Mouse (Mus musculus): ENCODE measurements around the gene Mras.

Gene Mras

GRCm38 (mm10) chr9:99437031-99437764 is at the start of gene Mras:
Mras (minus strand) TSS chr9:99437381.
- no peak for DNase-seq (ENCODE audit: low read depth, low spot score)

- no peak for DNase-seq (ENCODE audit: low read depth, low spot score)
Observed at GRCm38 (mm10) chr9:99485144-99485543, 48.0 kb upstream of the Mras start.

DNA sequence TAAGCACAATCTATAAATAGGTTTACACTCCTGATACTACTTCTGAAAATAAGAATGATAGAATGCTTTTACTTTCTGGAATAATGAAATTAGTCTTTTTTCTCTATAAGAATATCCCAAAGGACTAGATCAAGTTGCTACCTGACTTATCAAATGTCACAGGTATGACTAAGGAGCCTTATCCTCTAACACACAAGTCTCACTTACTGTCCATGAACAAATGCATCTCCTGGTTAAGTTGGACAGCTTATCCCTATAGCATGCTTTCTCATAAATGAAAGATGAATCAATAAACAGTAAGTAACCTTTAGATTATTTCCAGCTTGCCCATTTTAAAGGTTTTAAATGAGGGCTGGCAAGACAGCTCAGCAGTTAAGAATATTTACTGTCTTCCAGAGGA is 47.5 kb upstream of the Mras start:
- no peak for DNase-seq (ENCODE audit: low read depth, low spot score)

- DNase-seq (ENCODE audit: low read depth, low spot score): no peak
Observed at GRCm38 (mm10) chr9:99483191-99483590, 46.0 kb upstream of the Mras start.

- DNase-seq (ENCODE audit: low read depth, low spot score): no peak
Observed at GRCm38 (mm10) chr9:99480764-99481163, 43.6 kb upstream of the Mras start.

GRCm38 (mm10) chr9:99479181-99479711 is 42.1 kb upstream of the Mras start:
- DNase-seq (ENCODE audit: low read depth, low spot score): no peak

- no peak for DNase-seq (ENCODE audit: low read depth, low spot score)
Observed at GRCm38 (mm10) chr9:99471334-99471733, 34.2 kb upstream of the Mras start.

GRCm38 (mm10) chr9:99470347-99471092 is 33.3 kb upstream of the Mras start:
- DNase-seq (ENCODE audit: low read depth, low spot score): no peak

DNA sequence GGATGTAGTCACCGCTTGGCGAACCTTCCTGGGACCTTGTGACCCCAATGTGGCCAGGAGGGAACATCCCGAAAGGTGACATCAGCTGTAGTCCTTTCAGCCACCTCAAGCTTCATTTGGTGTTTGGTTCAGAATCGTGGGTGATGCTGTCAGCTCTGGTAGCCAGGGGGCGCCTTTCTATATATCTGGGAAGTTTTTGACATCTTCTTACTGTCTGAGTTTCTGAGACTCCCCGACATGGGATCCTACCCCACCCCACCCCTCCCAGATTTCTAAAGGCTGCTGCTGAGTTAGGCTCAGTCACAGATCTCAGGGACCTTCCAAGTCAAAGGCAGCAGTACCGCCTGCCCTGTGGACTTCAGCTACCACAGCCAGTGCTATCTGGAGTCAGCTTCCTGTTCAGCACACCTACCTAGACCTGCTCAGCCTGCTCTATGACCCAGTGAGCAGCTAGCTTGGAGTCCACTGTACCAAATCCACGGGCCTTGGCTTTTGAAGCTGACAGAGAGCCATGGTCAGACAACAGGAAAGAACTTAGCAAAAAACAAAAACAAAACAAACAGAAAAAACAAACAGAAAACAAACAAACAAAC is 32.6 kb upstream of the Mras start:
- no peak for DNase-seq (ENCODE audit: low read depth, low spot score)

DNA sequence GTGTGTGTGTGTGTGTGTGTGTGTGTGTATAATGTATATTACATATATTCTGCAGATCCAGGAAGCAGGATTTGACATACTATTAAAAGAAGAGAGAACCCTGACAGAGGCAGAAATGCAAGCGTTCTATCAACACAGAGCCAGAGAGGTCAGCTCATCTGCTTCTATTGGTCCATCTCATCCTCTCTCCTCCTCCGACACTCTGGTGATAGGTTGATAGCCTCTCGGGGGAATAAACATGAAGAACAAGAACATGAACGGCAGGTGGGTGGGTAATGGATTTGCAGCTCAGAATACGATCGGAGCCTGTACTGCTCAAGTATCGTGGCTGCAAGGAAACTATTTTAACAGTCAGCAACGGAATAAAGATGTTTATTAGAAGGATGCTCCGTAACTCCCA is 31.4 kb upstream of the Mras start:
- no peak for DNase-seq (ENCODE audit: low read depth, low spot score)

- DNase-seq (ENCODE audit: low read depth, low spot score): no peak
Observed at GRCm38 (mm10) chr9:99464876-99465275, 27.7 kb upstream of the Mras start.

GRCm38 (mm10) chr9:99459730-99460129 is 22.5 kb upstream of the Mras start:
- no peak for DNase-seq (ENCODE audit: low read depth, low spot score)

GRCm38 (mm10) chr9:99458529-99459208 is 21.5 kb upstream of the Mras start:
- no peak for DNase-seq (ENCODE audit: low read depth, low spot score)

DNA sequence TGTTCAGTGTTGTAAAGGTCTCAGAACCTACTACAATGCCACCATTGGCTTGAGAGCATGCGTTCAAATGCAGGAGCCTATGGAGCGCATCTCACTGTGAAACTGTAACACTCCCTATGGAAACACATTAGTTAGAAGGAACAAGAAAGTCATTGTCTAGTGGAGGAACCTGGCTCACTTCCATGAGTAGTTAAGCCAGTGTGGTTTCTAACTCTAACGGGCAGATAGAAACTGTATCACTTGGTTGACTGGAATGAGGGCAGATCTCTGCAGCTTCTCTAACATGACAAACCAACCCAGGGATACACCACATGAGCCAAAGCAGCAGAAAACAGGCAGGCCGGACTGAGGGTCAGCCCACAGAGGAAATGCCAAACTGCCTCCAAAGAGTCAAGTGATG is 17.0 kb upstream of the Mras start:
- no peak for DNase-seq (ENCODE audit: low read depth, low spot score)

DNA sequence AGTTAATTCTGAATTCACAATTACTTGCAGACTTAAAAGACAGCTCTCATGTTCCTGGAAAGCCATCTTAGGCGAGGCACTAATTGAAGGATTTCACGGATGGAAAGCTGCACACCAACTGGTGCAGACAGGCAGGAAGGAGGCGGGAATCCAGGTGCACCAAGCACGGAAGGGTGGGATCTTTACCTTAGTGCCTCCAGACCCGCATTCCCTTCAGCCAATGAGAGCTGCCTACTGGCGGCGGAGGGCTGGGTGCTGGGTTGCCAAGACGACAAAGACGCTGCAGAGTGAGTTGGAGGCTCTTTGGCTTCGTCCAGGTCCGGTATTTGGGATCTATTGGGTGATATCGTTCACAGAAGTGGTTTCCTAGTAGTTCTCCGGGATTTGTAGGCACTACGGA is 14.0 kb upstream of the Mras start, which contains the start of gene Nme9:
Nme9 (plus strand) TSS at position 315 of the 400 bp plus-strand sequence.
- DNase-seq (ENCODE audit: low read depth, low spot score): no peak

DNA sequence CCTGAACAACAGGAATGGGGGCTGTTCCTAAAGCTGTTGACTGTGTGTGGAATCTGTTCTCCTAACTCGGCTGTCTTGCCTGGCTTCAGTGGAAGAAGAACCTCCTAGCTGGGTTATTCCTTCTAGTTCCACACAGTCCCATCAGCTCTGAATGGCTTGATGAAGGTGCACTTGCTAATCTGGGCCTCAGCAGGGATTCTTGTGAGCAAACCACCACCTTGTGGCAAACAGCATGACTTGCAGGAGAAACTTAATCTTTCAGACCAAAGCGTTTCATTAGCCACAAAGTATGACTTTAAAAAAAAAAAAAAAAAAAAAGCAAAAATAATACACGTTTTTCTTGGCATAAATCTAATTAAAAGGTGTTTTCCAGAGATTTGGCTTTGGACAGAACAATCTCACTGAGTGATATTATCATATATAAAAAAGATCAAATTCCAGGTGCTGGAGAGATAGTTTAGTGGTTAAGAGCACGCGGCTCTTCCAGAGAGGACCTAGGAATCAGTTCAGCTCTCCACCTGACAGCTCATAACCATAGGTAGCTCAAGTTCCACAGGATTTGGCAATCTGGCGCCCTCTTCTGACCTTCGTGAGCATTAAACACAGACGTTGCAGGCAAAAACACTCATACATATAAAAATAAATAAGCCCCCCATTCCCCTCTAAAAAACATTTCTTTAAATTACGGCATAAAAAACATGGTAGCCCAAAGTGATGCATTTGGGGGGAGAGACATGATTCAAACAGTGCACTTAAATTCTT is 12.9 kb upstream of the Mras start:
- no peak for DNase-seq (ENCODE audit: low read depth, low spot score)

DNA sequence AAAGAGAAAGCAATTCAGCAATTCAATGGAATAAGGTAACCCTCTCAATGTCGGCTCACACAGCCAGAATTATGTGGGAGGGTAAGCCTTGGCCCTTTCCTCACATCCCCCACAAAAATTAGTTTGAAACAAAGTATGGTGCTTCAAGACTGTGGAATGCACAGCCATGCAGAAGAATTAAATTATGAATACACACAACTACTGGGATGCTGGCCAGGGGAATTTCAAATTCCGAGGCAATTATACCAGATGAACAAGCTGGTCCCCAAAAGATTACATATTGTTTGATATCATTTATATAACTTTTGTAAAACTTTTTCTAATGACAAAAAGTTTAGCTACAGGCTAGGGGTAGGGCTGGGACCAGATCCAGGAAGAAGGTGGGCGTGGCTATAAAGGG is 10.1 kb upstream of the Mras start:
- no peak for DNase-seq (ENCODE audit: low read depth, low spot score)

DNA sequence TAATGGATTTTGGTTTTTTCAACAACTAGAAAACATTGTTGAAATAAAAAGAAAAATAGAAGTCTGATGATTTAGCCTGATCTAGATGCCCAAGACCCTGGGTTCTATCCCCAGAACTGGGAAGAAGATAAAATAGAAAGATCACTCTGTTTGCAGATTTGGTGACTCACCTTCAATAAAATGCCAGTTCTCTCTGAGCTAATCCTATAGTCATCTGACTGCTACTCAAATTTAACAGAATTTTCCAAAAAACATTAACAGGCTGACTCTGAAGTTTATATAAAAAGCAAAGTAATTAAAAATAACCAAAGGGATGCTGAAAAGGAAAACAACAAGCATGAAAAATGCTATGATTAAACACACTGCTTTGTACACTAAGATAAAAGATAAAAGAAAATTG is 9.1 kb upstream of the Mras start:
- DNase-seq (ENCODE audit: low read depth, low spot score): no peak

GRCm38 (mm10) chr9:99444590-99445178 is 7.5 kb upstream of the Mras start:
- DNase-seq (ENCODE audit: low read depth, low spot score): no peak

- no peak for DNase-seq (ENCODE audit: low read depth, low spot score)
Observed at GRCm38 (mm10) chr9:99441647-99442433, 4.7 kb upstream of the Mras start.
